Mouse (Mus musculus) heart, postnatal 4 days (tissue): Measurements from ENCODE around the gene RPS10-NUDT3. TPM values are rescaled to one million over a fixed set of nuclear protein-coding genes. Genes with fewer than 3 reads are reported as not detected.

Experiments used
- DNase-seq: peaks from one replicate; pipeline ENCODE4 v3.0.0; 2021
- total RNA-seq, 2 experiments: library from RNA; stranded (reverse); gene quantifications; 2 replicates each; pipeline ENCODE4 v1.2.3; 2021

RPS10-NUDT3 gene
- not detected for total RNA-seq

DNA sequence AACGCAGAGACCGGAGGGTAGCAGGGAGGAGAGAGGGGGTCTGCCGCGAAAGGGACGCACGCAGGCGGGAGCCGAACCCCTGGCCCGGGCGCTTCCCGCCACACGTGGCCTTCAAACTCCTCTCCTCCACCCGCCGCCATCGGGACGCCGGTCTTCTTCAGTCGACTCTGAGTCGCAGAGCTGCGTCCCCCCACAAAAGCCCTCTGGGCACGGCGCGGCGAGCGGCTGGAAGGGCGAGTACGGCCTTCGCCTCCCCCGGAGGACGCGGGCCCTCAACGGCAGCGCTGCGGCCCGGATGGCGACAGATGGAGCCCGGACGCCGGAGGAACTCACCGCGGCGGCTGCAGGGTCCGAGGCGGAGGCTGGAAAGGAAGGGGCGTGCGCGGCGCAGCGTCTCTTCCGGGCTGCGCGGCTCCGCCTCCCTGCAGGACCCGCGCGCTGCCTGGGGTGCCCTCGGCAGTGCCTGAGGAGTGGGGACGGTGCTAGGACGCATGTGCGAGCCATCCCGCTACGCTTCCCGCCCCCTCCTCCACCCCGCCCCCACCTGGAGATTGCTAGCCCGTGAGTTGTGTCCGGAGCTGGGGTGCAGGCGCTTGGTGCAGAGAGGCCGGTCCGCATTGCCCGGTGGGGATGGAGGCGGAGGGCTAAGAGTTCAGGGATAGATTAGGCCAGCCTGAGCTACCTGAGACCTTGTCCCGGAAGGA, at the start of gene RPS10-NUDT3:
Gene RPS10-NUDT3 (minus strand): TSS at position 352 of the 704 bp plus-strand sequence.
- peak; percentile 91 for DNase-seq

DNA sequence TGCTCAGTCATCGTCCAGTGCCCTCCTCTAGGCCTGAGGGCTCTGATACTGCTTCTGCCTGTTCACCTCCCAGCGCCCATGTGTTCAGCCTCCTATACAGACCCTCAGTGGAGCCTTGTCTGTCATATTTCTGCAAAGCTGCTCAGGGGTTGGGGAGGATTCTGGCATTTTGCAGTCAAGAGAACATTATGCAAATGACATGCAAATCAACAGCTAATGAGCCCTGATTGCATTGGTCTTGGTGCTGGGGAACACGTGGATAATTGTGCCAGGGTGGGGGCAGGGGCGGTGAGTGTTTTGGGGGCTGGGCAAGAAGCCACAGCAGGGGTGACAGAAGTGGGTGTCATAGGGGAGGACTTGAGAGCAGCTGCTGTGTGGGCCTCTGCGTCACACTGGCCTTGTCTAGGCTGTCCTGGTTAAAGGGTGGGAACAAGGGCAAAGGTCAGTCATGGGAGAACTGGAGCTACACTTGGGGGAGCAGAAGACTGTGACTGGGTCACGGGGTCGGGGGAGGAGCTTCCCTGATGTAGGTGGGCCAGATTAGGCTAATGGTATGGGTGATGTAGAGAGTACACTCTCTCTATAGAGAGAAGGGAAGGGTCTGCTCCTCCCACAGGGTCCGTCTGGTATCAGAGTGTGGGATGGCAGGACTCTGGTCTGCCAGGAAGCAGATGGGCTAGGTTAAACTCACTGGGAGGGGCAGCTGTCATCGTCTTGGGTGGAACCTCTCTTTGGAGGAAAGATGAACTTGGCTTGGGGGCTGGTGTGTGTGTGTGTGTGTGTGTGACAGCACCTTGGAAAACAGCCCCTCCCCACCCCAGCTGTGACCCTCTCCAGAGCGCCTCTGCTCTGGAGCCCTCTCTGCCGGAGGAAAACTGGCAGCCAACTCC, 44.1 kb upstream of the RPS10-NUDT3 start:
- DNase-seq: no peak

DNA sequence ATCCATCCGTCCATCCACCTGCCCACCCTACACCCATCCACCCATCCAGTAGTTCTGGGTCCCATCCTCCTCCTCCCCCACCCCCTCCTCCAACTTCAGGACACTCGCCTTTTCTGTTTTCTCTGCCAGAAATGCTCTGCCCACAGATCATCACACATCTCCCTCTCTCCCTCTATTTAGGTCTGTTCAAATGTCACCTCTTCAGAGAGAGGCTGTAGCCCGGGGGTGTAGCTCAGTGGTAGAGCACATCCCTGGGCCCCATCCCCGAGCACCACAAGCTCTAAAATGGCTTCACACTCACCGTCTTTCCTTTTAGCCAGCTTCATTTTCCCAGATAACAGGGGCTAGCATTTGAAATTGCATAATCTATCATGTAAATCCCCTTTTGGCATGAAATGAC, 42.7 kb upstream of the RPS10-NUDT3 start:
- DNase-seq: no peak

- no peak for DNase-seq
Observed at GRCm38 (mm10) chr17:27676270-27676669, 41.2 kb upstream of the RPS10-NUDT3 start.

GRCm38 (mm10) chr17:27675453-27675852, 40.4 kb upstream of the RPS10-NUDT3 start:
- peak; percentile 30 for DNase-seq

DNA sequence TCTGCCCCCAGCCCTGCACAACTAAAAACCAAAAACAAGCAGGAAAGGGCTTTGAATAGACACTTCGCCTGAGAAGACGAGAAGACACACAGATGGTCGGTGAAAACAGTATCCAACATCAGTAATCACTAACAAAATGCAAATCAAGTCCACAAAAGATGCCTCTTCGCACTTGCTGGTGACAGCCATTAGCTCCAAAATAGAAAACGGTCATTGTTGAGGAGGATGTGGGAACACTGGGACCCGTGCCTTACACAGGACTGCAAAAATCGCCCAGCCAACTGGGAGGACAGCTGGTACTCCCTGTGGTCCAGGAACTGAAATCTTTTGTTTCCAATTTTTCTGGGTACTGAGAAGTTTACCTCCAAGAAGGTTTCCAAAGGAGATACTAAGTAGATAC, 38.9 kb upstream of the RPS10-NUDT3 start:
- DNase-seq: no peak

DNA sequence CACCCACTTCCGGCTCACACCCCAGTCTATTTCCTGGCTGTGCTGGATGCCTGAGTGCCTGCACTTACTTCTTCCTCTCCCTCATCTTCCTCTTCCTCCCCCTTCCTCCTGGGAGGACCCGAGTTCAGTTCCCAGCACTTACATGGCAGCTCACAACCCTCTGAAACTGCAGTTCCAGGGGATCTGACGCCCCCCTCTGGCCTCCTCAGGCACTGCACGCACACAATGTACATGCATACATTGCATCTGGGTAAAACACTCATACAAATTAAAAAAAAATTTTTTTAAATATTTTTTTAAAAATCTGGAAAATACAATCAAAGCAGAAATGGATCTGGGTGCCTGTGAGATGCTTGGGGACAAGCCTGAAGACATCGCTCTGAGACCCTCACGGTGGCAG, 36.7 kb upstream of the RPS10-NUDT3 start:
- no peak for DNase-seq

GRCm38 (mm10) chr17:27658767-27659166, 23.7 kb upstream of the RPS10-NUDT3 start:
- no peak for DNase-seq

DNA sequence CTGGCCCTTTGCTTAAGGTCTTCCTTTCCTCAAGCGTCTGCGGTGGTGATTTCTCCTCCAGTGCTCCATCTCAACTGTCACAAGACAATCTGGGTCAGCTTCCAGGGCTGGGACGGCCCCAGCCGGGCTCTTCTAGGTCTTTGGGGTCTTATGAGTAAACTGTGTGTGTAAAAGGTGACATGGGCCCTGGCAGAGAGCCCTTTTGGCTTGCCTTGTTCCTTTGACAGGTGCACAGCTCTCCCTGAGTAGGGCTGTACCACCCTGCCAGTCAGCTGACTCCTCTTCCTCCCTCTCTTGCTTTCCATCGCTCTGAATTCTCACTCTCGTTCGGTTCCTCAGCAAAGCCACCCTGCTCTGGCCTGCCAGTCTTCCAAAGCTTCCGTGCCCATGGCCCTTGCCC, 22.1 kb upstream of the RPS10-NUDT3 start:
- DNase-seq: no peak

DNA sequence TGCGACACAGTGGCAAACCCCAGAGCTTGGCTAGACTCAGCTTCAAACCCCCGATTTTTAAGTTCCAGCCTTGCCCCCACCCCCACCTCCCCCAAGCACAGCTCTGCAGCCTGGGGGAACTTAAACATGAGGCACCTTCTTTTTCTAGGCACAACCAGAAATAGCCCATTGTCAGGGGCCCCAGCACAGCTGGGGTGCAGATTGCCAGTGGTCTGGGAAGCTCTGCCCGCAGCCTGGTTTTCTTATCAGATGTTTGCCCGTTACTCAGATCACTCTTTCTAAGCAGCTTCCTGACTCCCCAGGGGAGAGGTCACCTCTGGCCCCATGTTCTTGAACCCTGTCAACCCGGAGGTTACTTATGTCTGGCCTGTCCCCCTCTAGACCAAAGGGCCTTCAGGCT, 21.4 kb upstream of the RPS10-NUDT3 start:
- DNase-seq: no peak

- no peak for DNase-seq
Observed at GRCm38 (mm10) chr17:27656011-27656399, 21.0 kb upstream of the RPS10-NUDT3 start.

DNA sequence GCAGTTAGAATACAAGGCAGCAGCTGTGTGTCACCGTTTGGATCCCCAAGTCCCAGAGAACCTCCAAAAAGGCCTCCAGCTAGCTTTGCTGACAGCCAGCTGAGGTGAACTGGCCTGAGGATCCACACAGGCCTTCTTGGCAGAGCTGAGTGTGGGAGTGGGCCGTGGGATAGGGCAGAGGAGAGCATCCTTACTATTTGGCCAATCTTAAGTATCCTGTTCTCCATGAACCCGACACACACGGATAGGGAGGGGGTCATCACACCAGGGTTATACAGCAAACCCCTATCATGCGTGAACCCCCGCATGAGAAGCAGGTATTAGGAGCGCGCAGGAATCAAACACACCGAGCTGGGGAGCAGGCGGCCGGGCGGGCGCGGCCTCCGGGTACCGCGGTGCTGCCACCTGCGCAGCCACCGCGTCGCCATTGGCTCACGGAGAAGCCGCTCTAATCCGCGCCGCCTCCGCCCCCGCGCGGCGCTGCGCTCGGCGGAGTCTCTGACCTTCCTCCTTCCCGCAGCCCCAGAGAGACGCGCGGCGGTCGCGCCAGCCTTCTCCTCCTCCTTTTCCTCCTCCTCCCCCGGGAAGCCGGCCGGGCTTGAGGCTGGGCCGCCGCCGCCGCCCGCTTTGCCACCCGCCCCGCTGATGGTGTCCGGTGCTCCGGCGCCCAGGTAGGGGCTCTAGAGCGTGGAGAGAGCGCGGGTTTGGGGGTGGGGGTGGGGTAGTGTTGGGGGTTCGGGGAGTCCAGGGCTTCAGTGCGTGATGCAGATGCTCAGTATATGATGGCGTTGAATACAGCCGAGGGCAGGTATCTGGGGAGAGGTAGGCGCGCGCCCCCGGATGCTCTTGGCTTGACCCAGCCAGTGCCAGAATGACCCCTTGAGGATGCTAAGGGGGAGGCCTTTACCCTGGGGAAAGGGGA, 20.3 kb upstream of the RPS10-NUDT3 start, which contains the start of gene Pacsin1:
Gene Pacsin1 (plus strand): TSS at position 421 of the 922 bp plus-strand sequence.
- DNase-seq: no peak

GRCm38 (mm10) chr17:27653253-27653959, 18.4 kb upstream of the RPS10-NUDT3 start:
- no peak for DNase-seq

GRCm38 (mm10) chr17:27652046-27652790, 17.2 kb upstream of the RPS10-NUDT3 start:
- no peak for DNase-seq

DNA sequence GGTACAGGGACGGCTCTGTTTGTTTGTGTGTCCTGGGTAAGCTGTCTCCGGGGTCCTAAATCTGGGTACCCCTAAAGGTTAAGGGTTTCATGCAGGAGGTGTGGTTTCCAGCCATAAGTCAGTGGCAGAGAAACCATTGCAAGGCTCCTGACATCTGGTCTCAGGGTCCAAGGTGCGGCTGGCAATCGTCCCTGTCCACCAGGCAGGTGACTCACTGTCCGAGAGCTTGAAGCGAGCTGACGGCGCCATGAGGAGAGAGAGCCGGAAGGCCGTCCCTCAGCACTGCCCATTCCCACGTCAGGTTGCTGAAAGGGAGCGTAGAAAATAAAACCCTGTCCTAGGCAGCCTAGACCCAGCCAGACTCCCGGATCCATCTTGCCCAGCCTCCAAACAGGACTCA, 15.6 kb upstream of the RPS10-NUDT3 start:
- DNase-seq: no peak

DNA sequence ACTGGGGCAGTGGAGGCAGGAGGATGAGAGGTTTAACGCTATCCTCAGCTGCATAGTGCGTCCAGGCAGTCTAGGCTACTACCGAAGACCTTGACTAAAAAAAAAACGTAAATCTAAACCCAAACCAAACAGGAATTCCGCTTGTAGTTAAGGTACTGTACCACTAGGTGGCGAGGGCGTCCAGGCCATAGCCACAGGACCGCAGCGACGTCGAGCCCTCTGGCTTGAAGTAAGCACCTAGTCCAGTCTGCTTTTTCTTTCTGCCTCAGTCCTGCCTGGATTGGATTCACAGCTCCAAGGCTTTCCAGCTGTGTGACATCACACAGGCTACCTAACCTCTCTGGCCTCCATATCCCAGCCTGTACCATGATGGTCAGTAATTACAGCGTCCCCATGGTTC, 15.1 kb upstream of the RPS10-NUDT3 start:
- peak; percentile 60 for DNase-seq

DNA sequence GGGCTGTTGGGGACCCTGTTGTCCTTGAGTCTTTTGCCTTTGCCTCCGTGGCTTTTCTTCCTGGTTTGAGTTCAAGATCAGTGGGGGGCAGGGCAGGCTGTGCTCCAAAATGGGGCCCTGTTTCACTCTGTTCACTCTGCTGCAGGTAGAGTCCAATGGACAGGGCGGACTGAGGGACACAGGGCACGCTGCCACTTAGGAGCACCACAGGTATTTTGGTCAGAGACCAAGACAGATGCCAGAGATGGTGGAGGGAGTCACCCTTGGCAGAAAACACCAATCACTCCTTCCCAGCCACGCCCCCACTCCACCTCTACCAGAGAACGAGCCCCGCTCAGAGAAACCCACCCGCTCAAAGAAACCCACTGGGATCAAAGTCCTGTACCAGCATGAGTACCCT, 10.8 kb upstream of the RPS10-NUDT3 start:
- no peak for DNase-seq

DNA sequence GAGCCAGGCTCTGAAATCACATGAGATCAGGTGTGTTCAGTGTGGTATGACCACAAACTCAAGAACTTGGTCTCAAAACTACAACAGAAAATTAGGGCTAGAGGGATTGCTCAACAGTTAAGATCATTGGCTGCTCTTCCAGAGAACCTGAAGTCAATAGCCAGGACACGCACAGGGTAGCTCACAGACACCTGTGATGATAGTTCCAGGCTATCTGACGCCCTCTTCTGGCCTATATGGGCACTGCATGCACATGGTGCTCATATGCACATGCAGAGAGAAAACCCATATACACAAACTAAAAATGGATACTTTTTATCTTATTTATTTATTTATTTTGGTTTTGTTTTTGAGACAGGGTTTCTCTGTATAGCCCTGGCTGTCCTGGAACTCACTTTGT, 9.6 kb upstream of the RPS10-NUDT3 start:
- no peak for DNase-seq

- no peak for DNase-seq
Observed at GRCm38 (mm10) chr17:27643756-27644155, 8.7 kb upstream of the RPS10-NUDT3 start.

DNA sequence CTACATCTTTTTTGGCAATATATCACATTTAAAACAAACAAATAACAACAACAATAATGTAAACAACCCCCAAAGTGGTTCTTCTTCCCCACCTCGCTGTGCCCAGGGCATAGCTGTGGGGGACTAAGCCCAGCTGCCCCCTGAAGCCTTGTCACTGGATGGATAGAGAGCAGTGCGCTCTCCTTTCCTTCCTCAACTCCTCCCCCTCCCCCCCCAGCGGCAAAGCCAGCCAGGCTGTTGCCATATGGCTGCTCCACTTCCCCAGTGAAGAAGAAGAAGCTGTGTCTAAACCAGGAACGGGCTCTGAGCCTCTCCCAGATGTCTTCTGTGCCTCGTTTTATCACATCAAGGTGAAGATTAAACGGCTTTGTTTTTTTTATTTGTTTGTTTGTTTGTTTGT, 8.1 kb upstream of the RPS10-NUDT3 start:
- no peak for DNase-seq

DNA sequence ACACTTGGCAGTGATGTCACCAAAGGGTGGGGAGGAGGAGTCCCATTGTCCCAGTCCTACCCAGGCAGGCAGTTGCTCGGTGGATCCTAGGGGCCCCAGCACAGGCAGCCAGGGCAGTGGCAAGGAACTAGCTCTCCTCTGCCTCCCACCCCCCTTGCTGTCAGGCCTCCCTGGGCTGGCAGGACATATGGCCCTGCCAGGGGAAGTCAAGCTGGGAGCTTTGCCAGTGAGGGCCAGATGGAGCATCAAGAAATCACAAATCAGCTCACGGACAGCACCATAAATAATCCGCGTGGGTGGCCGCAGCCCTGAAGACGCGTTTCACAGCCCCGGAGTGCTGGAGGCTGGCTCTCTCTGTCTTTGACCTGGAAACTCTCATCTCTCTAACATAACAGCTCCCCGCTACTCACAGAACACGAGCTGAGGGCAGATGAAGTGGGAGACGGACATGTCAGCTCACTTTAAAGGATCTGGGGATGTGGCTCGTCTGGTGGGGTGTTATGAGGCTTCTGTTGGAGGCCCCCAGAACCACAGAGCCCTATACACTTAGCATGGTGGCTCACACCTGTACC, 7.6 kb upstream of the RPS10-NUDT3 start:
- peak; percentile 39 for DNase-seq
